Mouse (Mus musculus) stomach, embryonic 16.5 days (tissue): ENCODE data around the gene Senp3. TPM values are rescaled to one million over a fixed set of nuclear protein-coding genes. Genes with fewer than 3 reads are reported as not detected.

Source experiments
- ATAC-seq: fragments of 200-750 bp; cut with Nextera tagmentation; 2 replicates; pipeline ENCODE4 v1.8.0; 2017; ENCODE audit warnings: moderate number of reproducible peaks, moderate TSS enrichment; ENCODE audit not compliant: insufficient read depth, low FRiP score
- H3K27ac ChIP-seq: fragments of 300-500 bp; sonication (generic); 2 replicates; pipeline ENCODE4 v1.5.1; 2014; ENCODE audit warnings: low read length
- H3K27me3 ChIP-seq: fragments of 300-500 bp; sonication (generic); 2 replicates; pipeline ENCODE4 v1.6.1; 2014; ENCODE audit warnings: low read length, control low read depth, mixed read lengths; ENCODE audit not compliant: control insufficient read depth, insufficient read depth
- H3K36me3 ChIP-seq: fragments of 300-500 bp; sonication (generic); 2 replicates; pipeline ENCODE4 v1.6.1; 2014; ENCODE audit warnings: low read length; ENCODE audit not compliant: control insufficient read depth, insufficient read depth
- H3K4me1 ChIP-seq: fragments of 300-500 bp; sonication (generic); 2 replicates; pipeline ENCODE4 v1.6.1; 2014; ENCODE audit warnings: low read length, control low read depth, mixed read lengths; ENCODE audit not compliant: control insufficient read depth, insufficient read depth
- H3K4me2 ChIP-seq: fragments of 300-500 bp; sonication (generic); 2 replicates; pipeline ENCODE4 v1.6.1; 2014; ENCODE audit warnings: low read depth, low read length, mixed read lengths
- H3K4me3 ChIP-seq: fragments of 300-500 bp; sonication (generic); replicated peaks from 2 replicates; pipeline ENCODE4 v1.5.1; 2014; ENCODE audit warnings: mild to moderate bottlenecking, low read length
- H3K9ac ChIP-seq: fragments of 300-500 bp; sonication (generic); 2 replicates; pipeline ENCODE4 v1.6.1; 2014; ENCODE audit warnings: low read length
- H3K9me3 ChIP-seq: fragments of 300-500 bp; sonication (generic); replicated peaks from 2 replicates; pipeline ENCODE4 v1.6.1; 2016; ENCODE audit warnings: low read length, control low read depth; ENCODE audit not compliant: control insufficient read depth
- WGBS: fragments of 180-500 bp; shearing (Covaris S2); extraction: QIAGEN DNeasy Blood & Tissue Kit; methylation state at CpG from one replicate; pipeline ENCODE4 v1.1.7; 2014; 5-methylcytosine and 5-hydroxymethylcytosine counted together
- polyA plus RNA-seq: library from polyadenylated mRNA; unstranded; fragments of >200 nt; fragmentation: Nextera tagmentation; extraction: Ambion mirVana; gene quantifications from 2 replicates; pipeline ENCODE4 v1.2.1, GENCODE M21; 2015

The Senp3 gene
- polyA plus RNA-seq, 1 experiment from 2014 or later: 66.3 TPM

DNA sequence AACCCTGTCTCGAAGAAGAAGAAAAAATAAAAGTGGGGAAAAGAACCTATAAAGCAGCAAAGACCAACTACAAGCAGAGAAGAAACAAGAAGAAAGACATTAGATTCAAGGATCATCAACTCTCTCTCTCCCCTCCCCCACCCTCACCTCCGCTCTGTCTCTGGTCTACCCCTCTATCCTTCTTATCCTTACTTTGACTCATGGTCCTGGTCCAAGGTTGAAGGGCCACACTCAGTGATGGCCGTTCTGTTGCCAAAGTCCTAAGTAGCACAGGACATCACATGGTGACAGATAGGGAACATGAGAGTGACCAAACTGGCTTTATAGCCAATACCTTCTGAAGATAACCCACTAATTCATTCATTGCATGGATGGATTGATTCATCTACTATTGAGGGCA, 15.5 kb upstream of the Senp3 start:
- Histone ChIP-seq H3K4me1 (peaks cover 16% of the 10 kb centered on the region; the same call in 1 of the 2 replicates), H3K36me3 (no peaks in the 10 kb centered on the region), H3K9me3 (no peaks in the 10 kb centered on the region), H3K4me2 (no peak overlapping the region), H3K4me3 (no peak overlapping the region), H3K27me3 (no peaks in the 10 kb centered on the region), H3K27ac (no peak overlapping the region), H3K9ac (no peak overlapping the region)
- ATAC-seq: no peak
- 91% methylated on average over 3 of the region's 3 CpGs for WGBS

- peak; percentile 84 for ATAC-seq
- peak within 1 kb of the TSS; percentile 94 for H3K9ac ChIP-seq
- H3K27ac ChIP-seq: peak within 1 kb of the TSS; percentile 78
- H3K36me3 ChIP-seq: no peaks in the 10 kb centered on the region
- 3% methylated on average over 40 of the region's 41 CpGs for WGBS
- H3K27me3 ChIP-seq: no peaks in the 10 kb centered on the region
- H3K9me3 ChIP-seq: no peaks in the 10 kb centered on the region
- H3K4me1 ChIP-seq: peaks cover 16% of the 10 kb centered on the region; the same call in 1 of the 2 replicates
- H3K4me3 ChIP-seq: peak within 1 kb of the TSS; percentile 57
- peak within 1 kb of the TSS; percentile 90 for H3K4me2 ChIP-seq
Measured at GRCm38 (mm10) chr11:69695361-69696181, 13.7 kb upstream of the Senp3 start, which contains the start of the genes Tnfsf12 and Tnfsfm13. Tnfsf12 (minus strand) TSS chr11:69695849. Tnfsfm13 (minus strand) TSS chr11:69696098.

GRCm38 (mm10) chr11:69695046-69695360, 13.1 kb upstream of the Senp3 start:
- H3K4me3 ChIP-seq: peak overlapping the region; percentile 57
- 20% methylated on average over 6 of the region's 6 CpGs for WGBS
- no peaks in the 10 kb centered on the region for H3K36me3 ChIP-seq
- peak overlapping the region; percentile 78 for H3K27ac ChIP-seq
- no peaks in the 10 kb centered on the region for H3K27me3 ChIP-seq
- peak overlapping the region; percentile 94 for H3K9ac ChIP-seq
- H3K4me1 ChIP-seq: peaks cover 16% of the 10 kb centered on the region; the same call in 1 of the 2 replicates
- peak overlapping the region; percentile 90 for H3K4me2 ChIP-seq
- ATAC-seq: peak; percentile 20; the same call in 1 of the 2 replicates
- no peaks in the 10 kb centered on the region for H3K9me3 ChIP-seq

GRCm38 (mm10) chr11:69693421-69693965, 11.6 kb upstream of the Senp3 start:
- Histone ChIP-seq H3K36me3 (no peaks in the 10 kb centered on the region), H3K27me3 (no peaks in the 10 kb centered on the region), H3K9me3 (no peaks in the 10 kb centered on the region), H3K4me3 (no peak overlapping the region), H3K4me2 (no peak overlapping the region), H3K27ac (no peak overlapping the region), H3K9ac (no peak overlapping the region), H3K4me1 (peaks cover 16% of the 10 kb centered on the region; the same call in 1 of the 2 replicates)
- ATAC-seq: no peak
- WGBS: 53% methylated on average over 11 of the region's 11 CpGs

DNA sequence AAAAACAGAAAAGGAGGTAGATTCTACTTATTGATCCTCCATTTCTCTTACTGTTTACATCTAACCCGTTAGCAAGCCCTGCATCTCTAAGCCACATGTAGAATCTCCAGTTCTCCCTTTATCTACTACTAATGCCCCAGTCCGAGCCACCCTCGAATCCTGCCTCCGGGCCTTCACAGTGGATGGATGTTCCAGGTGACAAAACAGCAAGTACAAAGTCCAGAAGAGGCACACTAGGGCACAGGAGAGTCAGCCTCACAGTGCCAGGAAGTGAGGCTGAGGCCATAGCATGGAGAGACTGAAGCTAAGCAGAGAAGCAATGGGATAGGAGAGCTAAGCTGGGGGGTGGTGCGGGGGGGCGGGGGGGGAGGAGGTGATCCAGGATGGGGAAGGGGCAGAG, 11.0 kb upstream of the Senp3 start:
- H3K4me2 ChIP-seq: no peak overlapping the region
- ATAC-seq: no peak
- no peak overlapping the region for H3K9ac ChIP-seq
- H3K27me3 ChIP-seq: no peaks in the 10 kb centered on the region
- no peaks in the 10 kb centered on the region for H3K9me3 ChIP-seq
- no peak overlapping the region for H3K4me3 ChIP-seq
- H3K4me1 ChIP-seq: peaks cover 16% of the 10 kb centered on the region; the same call in 1 of the 2 replicates
- no peaks in the 10 kb centered on the region for H3K36me3 ChIP-seq
- WGBS: 69% methylated on average over 6 of the region's 6 CpGs
- no peak overlapping the region for H3K27ac ChIP-seq

DNA sequence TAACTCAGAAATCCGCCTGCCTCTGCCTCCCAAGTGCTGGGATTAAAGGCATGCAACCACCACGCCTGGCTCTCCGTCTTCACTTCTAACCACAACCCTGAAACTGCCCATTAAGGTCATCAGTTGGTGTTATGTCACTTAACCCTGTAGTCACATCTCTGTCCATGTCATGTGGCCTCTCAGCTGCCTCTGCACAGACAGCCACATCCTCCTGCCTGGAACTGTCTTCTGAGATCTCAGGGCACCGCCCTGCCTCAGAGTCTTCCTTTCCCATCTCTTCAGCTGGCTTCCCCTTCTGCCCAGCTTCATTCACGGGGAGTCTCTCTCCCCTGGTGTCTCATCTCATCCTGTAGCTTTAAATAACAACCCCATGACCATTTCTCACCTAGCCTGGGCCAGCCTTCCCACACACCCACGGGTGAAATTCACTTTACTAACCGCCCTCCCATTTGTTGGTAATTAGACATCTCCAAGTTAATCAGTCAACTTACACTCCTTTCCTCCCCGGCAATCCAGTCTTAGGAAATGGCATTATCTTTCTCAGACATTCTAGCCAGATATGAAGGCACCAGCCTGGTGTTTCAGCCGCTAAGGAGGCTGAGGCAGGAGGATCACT, 10.4 kb upstream of the Senp3 start:
- ATAC-seq: no peak
- Histone ChIP-seq H3K9ac (no peak overlapping the region), H3K27me3 (no peaks in the 10 kb centered on the region), H3K36me3 (no peaks in the 10 kb centered on the region), H3K4me3 (no peak overlapping the region), H3K27ac (no peak overlapping the region), H3K4me1 (peaks cover 16% of the 10 kb centered on the region; the same call in 1 of the 2 replicates), H3K9me3 (no peaks in the 10 kb centered on the region), H3K4me2 (no peak overlapping the region)
- 68% methylated on average over 9 of the region's 9 CpGs for WGBS

- Histone ChIP-seq H3K4me2 (no peak overlapping the region), H3K36me3 (no peaks in the 10 kb centered on the region), H3K27me3 (no peaks in the 10 kb centered on the region), H3K9me3 (no peaks in the 10 kb centered on the region), H3K9ac (no peak overlapping the region), H3K4me3 (no peak overlapping the region), H3K27ac (no peak overlapping the region), H3K4me1 (peaks cover 28% of the 10 kb centered on the region)
- no peak for ATAC-seq
- 93% methylated on average over 1 of the region's 1 CpGs for WGBS
Measured at GRCm38 (mm10) chr11:69689891-69690290, 8.0 kb upstream of the Senp3 start.

DNA sequence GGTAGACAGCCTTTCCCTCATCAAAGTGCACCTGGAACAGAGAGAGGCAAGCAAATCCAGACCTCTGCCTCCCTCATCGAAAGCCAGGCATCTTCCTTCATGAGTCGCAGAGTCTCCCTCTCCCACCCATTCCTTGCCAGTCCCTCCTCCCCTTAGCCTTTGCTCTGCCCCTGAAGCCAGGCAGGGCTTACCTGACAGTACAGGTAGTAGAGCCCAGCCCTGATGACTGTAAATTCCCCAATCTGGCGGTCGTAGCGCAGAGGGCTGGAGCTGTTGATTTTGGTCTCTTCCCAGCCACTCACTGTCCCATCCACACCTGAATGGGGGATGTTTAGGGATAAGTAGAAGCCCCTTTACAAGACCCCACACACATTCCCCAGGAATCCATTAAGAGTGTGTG, 5.2 kb upstream of the Senp3 start:
- Histone ChIP-seq H3K27ac (peak overlapping the region; percentile 89; the same call in 1 of the 2 replicates), H3K4me1 (peaks cover 30% of the 10 kb centered on the region), H3K4me3 (no peak overlapping the region), H3K9ac (peak overlapping the region; percentile 36; the same call in 1 of the 2 replicates), H3K4me2 (peak overlapping the region; percentile 17; the same call in 1 of the 2 replicates), H3K36me3 (no peaks in the 10 kb centered on the region), H3K27me3 (no peaks in the 10 kb centered on the region), H3K9me3 (no peaks in the 10 kb centered on the region)
- no peak for ATAC-seq
- WGBS: 45% methylated on average over 5 of the region's 5 CpGs

- no peaks in the 10 kb centered on the region for H3K36me3 ChIP-seq
- no peak for ATAC-seq
- H3K9ac ChIP-seq: peak overlapping the region; percentile 36; the same call in 1 of the 2 replicates
- H3K4me2 ChIP-seq: no peak overlapping the region
- no peaks in the 10 kb centered on the region for H3K27me3 ChIP-seq
- 12% methylated on average over 4 of the region's 4 CpGs for WGBS
- H3K9me3 ChIP-seq: no peaks in the 10 kb centered on the region
- H3K4me3 ChIP-seq: no peak overlapping the region
- peaks cover 30% of the 10 kb centered on the region for H3K4me1 ChIP-seq
- H3K27ac ChIP-seq: peak overlapping the region; percentile 89
Measured at GRCm38 (mm10) chr11:69686377-69686776, 4.5 kb upstream of the Senp3 start.
